Mouse (Mus musculus) erythroblast, adult 5-6 weeks (primary cell): ENCODE measurements around the gene Csgalnact2. TPM values are rescaled to one million over a fixed set of nuclear protein-coding genes. Genes with fewer than 3 reads are reported as not detected.

Experiments
- ATAC-seq: replicated peaks from 2 replicates; pipeline ENCODE4 v1.8.0; 2016; ENCODE audit warnings: moderate number of reproducible peaks, mild to moderate bottlenecking, moderate TSS enrichment, inconsistent platforms; ENCODE audit not compliant: poor library complexity, low FRiP score, severe bottlenecking
- total RNA-seq, 2 experiments: library from RNA; stranded (forward) in 1 of 2; stranded (reverse) in 1 of 2; fragments of 150-400 nt in 1 of 2; fragments of 200-764, 138-1000 nt in 1 of 2; gene quantifications; 2 replicates each; pipeline versions ENCODE4 v1.2.3 to v1.2.4; 2015 to 2017; ENCODE audit warnings: low replicate concordance in 2 of 2

Gene Csgalnact2
- total RNA-seq, 2 experiments from 2014 or later = 42.8 to 63.2 TPM

GRCm38 (mm10) chr6:118079292-118079691, 59.6 kb downstream of the Csgalnact2 start:
- ATAC-seq = no peak

GRCm38 (mm10) chr6:118078751-118079150, 60.2 kb downstream of the Csgalnact2 start:
- no peak for ATAC-seq

- no peak for ATAC-seq
These were observed 61.5 kb downstream of the Csgalnact2 start for GRCm38 (mm10) chr6:118077421-118077820.

GRCm38 (mm10) chr6:118076748-118077147, 62.2 kb downstream of the Csgalnact2 start:
- no peak for ATAC-seq

- no peak for ATAC-seq
These were observed 62.7 kb downstream of the Csgalnact2 start for GRCm38 (mm10) chr6:118076256-118076655.

GRCm38 (mm10) chr6:118074151-118074550, 64.8 kb downstream of the Csgalnact2 start:
- ATAC-seq = no peak

GRCm38 (mm10) chr6:118072176-118072575, 66.8 kb downstream of the Csgalnact2 start:
- ATAC-seq = no peak

GRCm38 (mm10) chr6:118071416-118071815, 67.5 kb downstream of the Csgalnact2 start:
- ATAC-seq = no peak

GRCm38 (mm10) chr6:118071013-118071350, 68.0 kb downstream of the Csgalnact2 start:
- no peak for ATAC-seq

- ATAC-seq = no peak
These were observed 68.5 kb downstream of the Csgalnact2 start for GRCm38 (mm10) chr6:118070321-118071012.

- ATAC-seq = no peak
These were observed 71.2 kb downstream of the Csgalnact2 start for GRCm38 (mm10) chr6:118067720-118068119.

GRCm38 (mm10) chr6:118066199-118067081, 72.5 kb downstream of the Csgalnact2 start:
- ATAC-seq = no peak

GRCm38 (mm10) chr6:118065837-118066198, 73.1 kb downstream of the Csgalnact2 start:
- no peak for ATAC-seq

- ATAC-seq = no peak
These were observed 73.9 kb downstream of the Csgalnact2 start for GRCm38 (mm10) chr6:118064968-118065530.

GRCm38 (mm10) chr6:118063266-118063665, 75.7 kb downstream of the Csgalnact2 start:
- no peak for ATAC-seq

- ATAC-seq = no peak
These were observed 77.7 kb downstream of the Csgalnact2 start for GRCm38 (mm10) chr6:118061266-118061665.

Other genes with a start within 250 kb of the Csgalnact2 start
- 169 and 187 TPM in 2 replicates for gene Hnrnpf, start 238.8 kb downstream of the Csgalnact2 start, total RNA-seq (2015; ENCODE audit: low replicate concordance)
- gene Hnrnpf, start 238.8 kb downstream of the Csgalnact2 start, total RNA-seq (2017; ENCODE audit: low replicate concordance) = 279 and 303 TPM in 2 replicates
- not detected in 2 replicates for gene Fxyd4, start 201.4 kb downstream of the Csgalnact2 start, total RNA-seq (2015; ENCODE audit: low replicate concordance)
- gene Fxyd4, start 201.4 kb downstream of the Csgalnact2 start, total RNA-seq (2017; ENCODE audit: low replicate concordance) = not detected in 2 replicates
- not detected in 2 replicates for gene Rasgef1a, start 127.7 kb downstream of the Csgalnact2 start, total RNA-seq (2015; ENCODE audit: low replicate concordance)
- gene Rasgef1a, start 127.7 kb downstream of the Csgalnact2 start, total RNA-seq (2017; ENCODE audit: low replicate concordance) = 0.09 TPM in 1 of 2 replicates, not detected in the other
- gene Ret, start 58.6 kb upstream of the Csgalnact2 start, total RNA-seq (2015; ENCODE audit: low replicate concordance) = not detected in 2 replicates
- gene Ret, start 58.6 kb upstream of the Csgalnact2 start, total RNA-seq (2017; ENCODE audit: low replicate concordance) = not detected in 2 replicates